Comparison of ENCODE assay signal across 7 mouse cellular contexts in genomic region chr10:68540612-68541011, GRCm38 (mm10). TPM values are rescaled to one million over a fixed set of nuclear protein-coding genes. Genes with fewer than 3 reads are reported as not detected.
A peak's percentile ranks its signal among the peaks of the same experiment; 100 is the strongest.
DNase-seq lines count a peak whose midpoint lies in the region; ATAC-seq and TF ChIP-seq lines count a peak whose summit lies in the region.

No protein-coding gene starts in this region.

- no peaks in the 10 kb centered on the region for H3K27me3 ChIP-seq in embryonic facial prominence, embryonic 12.5 days
- H3K27me3 ChIP-seq in forebrain, postnatal 0 days (ENCODE audit: insufficient read depth, low read length): no peaks in the 10 kb centered on the region
- no peaks in the 10 kb centered on the region for H3K27me3 ChIP-seq in midbrain, embryonic 15.5 days (replicated peaks)

- peaks cover 18% of the 10 kb centered on the region for H3K4me1 ChIP-seq in embryonic facial prominence, embryonic 12.5 days
- H3K4me1 ChIP-seq in forebrain, postnatal 0 days (ENCODE audit: insufficient read depth): peaks cover 12% of the 10 kb centered on the region; the same call in 1 of the 2 replicates
- H3K4me1 ChIP-seq in midbrain, embryonic 15.5 days: peaks cover 11% of the 10 kb centered on the region

- intact Hi-C loops in left cerebral cortex, postnatal 4 days (cut with DNase I): no loop called here
- intact Hi-C loops in gastrocnemius, postnatal 36 days (cut with DNase I): no loop called here

- peak; percentile 11 for DNase-seq in left cerebral cortex, postnatal 4 days
- no peak for DNase-seq in left cerebral cortex, adult 18-20 months (ENCODE audit: low spot score in 2 of 2)
- DNase-seq in forebrain, postnatal 0 days: peak; percentile 23
- no peak for DNase-seq in ovary, postnatal 14 days (ENCODE audit: low spot score)
- DNase-seq in gastrocnemius, postnatal 36 days: no peak

- no peak for ATAC-seq in embryonic facial prominence, embryonic 12.5 days (ENCODE audit: insufficient number of reproducible peaks, insufficient read depth, low FRiP score, low TSS enrichment)
- ATAC-seq in forebrain, postnatal 0 days: peak; percentile 38; the same call in 1 of the 2 replicates
- peak; percentile 83 for ATAC-seq in midbrain, embryonic 15.5 days (replicated peaks)

- no peak overlapping the region for H3K4me3 ChIP-seq in embryonic facial prominence, embryonic 12.5 days
- no peak overlapping the region for H3K4me3 ChIP-seq in forebrain, postnatal 0 days (ENCODE audit: low read depth, low read length)
- H3K4me3 ChIP-seq in midbrain, embryonic 15.5 days: no peak overlapping the region

- no peak overlapping the region for H3K4me2 ChIP-seq in embryonic facial prominence, embryonic 12.5 days (replicated peaks)
- no peak overlapping the region for H3K4me2 ChIP-seq in forebrain, postnatal 0 days (ENCODE audit: low read depth)
- H3K4me2 ChIP-seq in midbrain, embryonic 15.5 days: no peak overlapping the region; the same call in 1 of the 2 replicates

- 0 out of 2 replicates have a peak overlapping the region, but pooled peaks have one; percentile 30 for H3K27ac ChIP-seq in embryonic facial prominence, embryonic 12.5 days
- no peak overlapping the region for H3K27ac ChIP-seq in forebrain, postnatal 0 days (ENCODE audit: low read depth, low read length)
- H3K27ac ChIP-seq in midbrain, embryonic 15.5 days: 0 out of 2 replicates have a peak overlapping the region, but pooled peaks have one; percentile 40

- no peak overlapping the region for H3K9ac ChIP-seq in embryonic facial prominence, embryonic 12.5 days
- H3K9ac ChIP-seq in forebrain, postnatal 0 days: no peak overlapping the region
- H3K9ac ChIP-seq in midbrain, embryonic 15.5 days: no peak overlapping the region

- H3K36me3 ChIP-seq in embryonic facial prominence, embryonic 12.5 days: no peaks in the 10 kb centered on the region
- H3K36me3 ChIP-seq in forebrain, postnatal 0 days (ENCODE audit: insufficient read depth): no peaks in the 10 kb centered on the region
- H3K36me3 ChIP-seq in midbrain, embryonic 15.5 days (replicated peaks): no peaks in the 10 kb centered on the region

- TF ChIP-seq CTCF in forebrain, postnatal 0 days (IDR thresholded peaks at IDR 0.05; ENCODE audit: low read depth): no peak

- WGBS in embryonic facial prominence, embryonic 12.5 days: 37% methylated on average over 3 of the region's 3 CpGs
- WGBS in forebrain, postnatal 0 days: 17% methylated on average over 3 of the region's 3 CpGs
- 21% methylated on average over 3 of the region's 3 CpGs for WGBS in midbrain, embryonic 15.5 days

- H3K9me3 ChIP-seq in embryonic facial prominence, embryonic 12.5 days: no peaks in the 10 kb centered on the region
- H3K9me3 ChIP-seq in forebrain, postnatal 0 days (ENCODE audit: low read length): no peaks in the 10 kb centered on the region
- no peaks in the 10 kb centered on the region for H3K9me3 ChIP-seq in midbrain, embryonic 15.5 days

RNA-seq across cellular contexts. Expression of gene Cabcoco1, which starts 1.1 kb away (rescaled TPM):
- total RNA-seq in left cerebral cortex, postnatal 4 days (2021): 1 to 10 TPM in 1 of 2 experiments, under 1 TPM in 1; 0.80 to 1.7 TPM
- 1 to 10 TPM; 1.7 to 2.5 TPM for total RNA-seq in left cerebral cortex, adult 18-20 months (2021)
- polyA plus RNA-seq in embryonic facial prominence, embryonic 12.5 days (2016; fragmentation: Nextera tagmentation; extraction: Ambion mirVana): 0.45 and 0.63 TPM in 2 replicates
- 0.77 and 1.2 TPM in 2 replicates for total RNA-seq in forebrain, postnatal 0 days (2014; rRNA removed)
- 2.1 and 3.0 TPM in 2 replicates for polyA plus RNA-seq in forebrain, postnatal 0 days (2015; fragmentation: Nextera tagmentation; extraction: Ambion mirVana)
- polyA plus RNA-seq in midbrain, embryonic 15.5 days (2015; fragmentation: Nextera tagmentation; extraction: Ambion mirVana): 0.79 and 1.4 TPM in 2 replicates
- not detected for total RNA-seq in gastrocnemius, postnatal 36 days (2021)

Comparison
In these comparisons a context has a peak if more than half of its experiments do, and no peak if none do; other contexts are left out.
1. DNase-seq: peak in left cerebral cortex, postnatal 4 days (single experiment) and forebrain, postnatal 0 days (single experiment); none in left cerebral cortex, adult 18-20 months (0 of 2), ovary, postnatal 14 days (single experiment) and gastrocnemius, postnatal 36 days (0 of 2).